Mouse (Mus musculus): ENCODE measurements around the gene Nudt2.
A peak's percentile ranks its signal among the peaks of the same experiment; 100 is the strongest.

The Nudt2 gene

GRCm38 (mm10) chr4:41522788-41523187, 57.8 kb downstream of the Nudt2 start:
- peak; percentile 58 for DNase-seq

DNA sequence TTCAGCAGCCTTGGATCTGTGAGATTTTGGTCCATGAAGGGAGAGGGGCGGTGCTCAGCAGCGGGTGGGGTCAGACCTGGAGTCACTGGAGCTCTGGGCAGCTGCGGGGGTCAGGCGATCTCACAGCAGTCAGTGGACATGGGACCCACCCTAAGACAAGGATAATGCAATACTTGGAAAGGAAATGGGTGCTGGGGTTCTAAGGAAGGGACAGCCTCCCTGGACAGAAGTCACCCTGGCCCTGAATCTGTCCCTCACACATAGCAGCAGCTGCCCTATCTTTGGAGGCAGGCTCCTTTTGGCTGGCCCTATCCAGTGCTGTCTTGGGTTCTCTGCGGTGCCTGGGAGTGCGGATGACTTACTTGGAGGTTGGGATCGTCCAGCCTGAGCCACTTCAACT, 58.9 kb downstream of the Nudt2 start:
- DNase-seq: no peak

DNA sequence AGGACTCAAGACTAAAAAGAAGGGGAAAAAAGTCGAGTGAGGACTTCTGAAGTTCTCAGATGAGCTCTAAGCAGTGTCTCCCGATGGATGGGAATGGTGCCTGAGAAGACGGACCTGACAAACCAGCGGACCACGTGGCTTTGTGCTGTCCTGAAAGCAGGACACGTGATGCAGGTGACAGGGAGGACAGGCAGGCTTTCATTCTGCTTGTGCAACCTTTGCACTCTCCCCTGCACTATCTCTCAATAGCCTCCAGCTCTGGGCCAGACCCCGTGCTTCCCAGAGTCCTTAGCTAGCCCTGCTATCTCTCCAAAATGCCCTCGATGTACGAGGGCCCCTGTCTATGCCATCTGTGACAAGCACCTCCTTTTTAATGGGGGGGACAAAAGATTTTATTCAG, 59.9 kb downstream of the Nudt2 start:
- DNase-seq: no peak

DNA sequence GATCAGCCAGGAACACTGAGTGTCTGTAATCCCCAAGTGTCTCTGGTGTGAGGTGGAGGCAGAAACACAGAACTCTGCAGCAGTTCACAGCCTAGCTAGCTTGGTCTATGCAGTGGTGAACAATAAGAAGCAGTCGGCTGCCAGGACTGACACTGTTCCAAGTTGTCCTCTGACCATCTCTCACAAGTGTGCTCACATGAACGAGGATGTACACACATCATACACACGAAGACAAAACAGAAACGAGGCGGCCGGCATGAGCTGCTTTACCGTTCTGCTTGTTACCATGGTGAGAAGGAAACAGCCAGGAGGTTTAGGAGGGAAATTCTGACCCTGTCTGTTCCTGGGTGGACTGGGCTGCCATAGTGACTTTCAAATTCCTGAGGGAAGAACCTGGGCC, 61.6 kb downstream of the Nudt2 start:
- no peak for DNase-seq

DNA sequence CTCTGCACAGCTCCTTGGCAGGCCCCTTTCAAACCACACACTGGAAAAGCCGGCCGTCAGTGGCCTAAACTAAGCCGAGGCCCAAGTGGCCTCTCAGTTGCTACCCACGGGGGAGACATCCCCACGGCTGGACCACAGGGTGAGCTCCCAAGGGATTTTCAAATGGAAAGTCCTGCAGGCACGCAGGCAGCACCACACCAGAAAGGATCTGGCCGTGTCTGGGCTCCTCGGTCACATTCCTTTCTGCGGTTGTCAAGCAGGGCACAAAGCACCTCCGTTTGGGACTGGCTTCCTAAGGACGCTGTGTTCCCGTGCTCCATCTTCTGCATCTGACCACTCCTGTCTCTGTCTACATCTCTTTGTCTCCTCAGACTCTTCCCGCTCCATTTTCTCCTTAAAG, 62.1 kb downstream of the Nudt2 start:
- no peak for DNase-seq

DNA sequence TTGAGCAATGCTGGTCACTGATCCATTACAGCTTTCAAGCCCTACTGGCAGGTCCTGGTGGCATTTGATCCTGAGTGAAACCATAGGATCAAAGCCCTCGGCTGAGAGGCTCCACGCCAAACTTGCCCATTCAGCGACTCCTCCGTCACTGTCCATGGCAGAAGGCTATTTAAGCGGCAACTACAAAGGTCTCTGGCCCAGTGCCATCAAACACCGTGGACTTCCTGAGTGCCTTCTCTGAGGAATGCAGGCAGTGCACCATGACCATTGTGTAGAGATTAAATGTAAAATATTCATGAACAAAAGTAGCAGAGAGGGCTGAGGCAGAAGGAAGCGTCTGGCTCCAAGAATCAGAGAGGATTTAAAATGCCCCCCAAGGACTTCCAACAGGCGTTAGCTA, 63.0 kb downstream of the Nudt2 start:
- DNase-seq: no peak
